Mouse (Mus musculus): ENCODE results near the gene Pou4f1.

GRCm38 (mm10) chr14:104465483-104466235 lies 2.1 kb downstream of the Pou4f1 start:
- TF ChIP-seq POLR2A (IDR thresholded peaks at IDR 0.05; ENCODE audit: control insufficient read depth, low read depth, low read length) (no peak), CTCF (IDR thresholded peaks at IDR 0.05; ENCODE audit: control insufficient read depth, insufficient read depth, insufficient replicate concordance, low read depth, low read length) (no peak)
